Mouse (Mus musculus) kidney, adult 2 months (tissue): ENCODE measurements around the gene Adamts7. TPM values are rescaled to one million over a fixed set of nuclear protein-coding genes. Genes with fewer than 3 reads are reported as not detected.

Source experiments
- DNase-seq: peaks from one replicate; pipeline ENCODE4 v3.0.0; 2021
- H3K27ac ChIP-seq: fragments of 200-500 bp; 2 replicates; pipeline ENCODE4 v1.5.1; 2012; ENCODE audit warnings: low read depth, low read length, control low read depth, inconsistent platforms; ENCODE audit not compliant: insufficient read depth
- H3K27me3 ChIP-seq: fragments of 200-500 bp; replicated peaks from 2 replicates; pipeline ENCODE4 v1.6.1; 2012; ENCODE audit warnings: mild to moderate bottlenecking, moderate library complexity, low read length, inconsistent platforms; ENCODE audit not compliant: control insufficient read depth, insufficient read depth
- H3K36me3 ChIP-seq: fragments of 200-500 bp; 2 replicates; pipeline ENCODE4 v1.6.1; 2012; ENCODE audit warnings: mild to moderate bottlenecking, moderate library complexity, low read length, inconsistent platforms; ENCODE audit not compliant: control insufficient read depth, insufficient read depth
- H3K4me1 ChIP-seq: fragments of 200-500 bp; 2 replicates; pipeline ENCODE4 v1.6.1; 2011; ENCODE audit warnings: low read length; ENCODE audit not compliant: control insufficient read depth, insufficient read depth
- H3K4me3 ChIP-seq: fragments of 200-500 bp; 2 replicates; pipeline ENCODE4 v1.5.1; 2011; ENCODE audit warnings: mild to moderate bottlenecking, low read depth, low read length, control low read depth; ENCODE audit not compliant: insufficient read depth
- CTCF ChIP-seq: fragments of 200-500 bp; conservative IDR thresholded peaks from 2 replicates; pipeline ENCODE4 v1.5.1; 2011; ENCODE audit warnings: low read depth, mild to moderate bottlenecking, control low read depth, low read length, moderate library complexity, mixed read lengths; ENCODE audit not compliant: insufficient read depth, insufficient read length
- POLR2A ChIP-seq: fragments of 200-500 bp; IDR thresholded peaks from one replicate; pipeline ENCODE4 v1.6.1; 2011; ENCODE audit warnings: low read depth, low read length, control low read depth
- WGBS: fragments of 180-500 bp; shearing (Covaris S2); methylation state at CpG from one replicate; pipeline ENCODE4 v1.1.7; 2018; 5-methylcytosine and 5-hydroxymethylcytosine counted together
- polyA plus RNA-seq: library from polyadenylated mRNA; depleted of rRNA; stranded (reverse); fragments of >200 nt; gene quantifications from 2 replicates; pipeline ENCODE4 v1.2.3, GENCODE M21; 2012

Adamts7 gene
- polyA plus RNA-seq, 1 experiment, result 9.4 TPM

GRCm38 (mm10) chr9:90122246-90122740, 40.6 kb upstream of the Adamts7 start:
- TF ChIP-seq POLR2A, result no peak
- TF ChIP-seq CTCF, result no peak
- 82% methylated on average over 4 of the region's 4 CpGs for whole genome bisulfite sequencing
- Histone ChIP-seq H3K27me3 (no peaks in the 10 kb centered on the region), H3K36me3 (no peaks in the 10 kb centered on the region), H3K4me1 (no peaks in the 10 kb centered on the region), H3K4me3 (no peak overlapping the region), H3K27ac (no peak overlapping the region)
- DNase-seq, result no peak

GRCm38 (mm10) chr9:90124156-90124872, 38.6 kb upstream of the Adamts7 start:
- DNase-seq, result no peak
- Histone ChIP-seq H3K27me3 (no peaks in the 10 kb centered on the region), H3K4me3 (no peak overlapping the region), H3K4me1 (no peaks in the 10 kb centered on the region), H3K36me3 (no peaks in the 10 kb centered on the region), H3K27ac (peak overlapping the region; percentile 55; the same call in 1 of the 2 replicates)
- TF ChIP-seq POLR2A (no peak), CTCF (no peak)
- WGBS, result 58% methylated on average over 11 of the region's 11 CpGs

DNA sequence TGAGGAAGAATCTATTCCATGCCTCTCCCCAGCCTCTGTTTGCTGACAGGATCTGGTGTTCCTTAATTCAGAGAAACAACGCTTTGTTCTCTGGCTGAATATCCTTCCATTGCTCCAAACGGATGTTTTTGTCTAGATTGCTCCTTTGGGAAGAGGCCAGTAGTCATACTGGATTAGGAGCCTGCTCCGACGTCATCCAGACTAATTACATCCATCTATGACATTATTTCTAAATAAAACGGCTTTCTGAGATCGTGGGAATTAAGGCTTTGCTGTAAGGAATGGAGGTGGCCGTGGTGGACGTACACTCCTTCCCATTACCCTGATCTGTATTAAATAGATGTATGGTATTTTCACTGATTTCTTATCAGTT, 38.0 kb upstream of the Adamts7 start:
- Histone ChIP-seq H3K4me1 (no peaks in the 10 kb centered on the region), H3K27me3 (no peaks in the 10 kb centered on the region), H3K27ac (peak overlapping the region; percentile 55; the same call in 1 of the 2 replicates), H3K36me3 (no peaks in the 10 kb centered on the region), H3K4me3 (no peak overlapping the region)
- TF ChIP-seq POLR2A, result no peak
- no peak for TF ChIP-seq CTCF
- WGBS, result 51% methylated on average over 8 of the region's 8 CpGs
- peak; percentile 38 for DNase-seq

DNA sequence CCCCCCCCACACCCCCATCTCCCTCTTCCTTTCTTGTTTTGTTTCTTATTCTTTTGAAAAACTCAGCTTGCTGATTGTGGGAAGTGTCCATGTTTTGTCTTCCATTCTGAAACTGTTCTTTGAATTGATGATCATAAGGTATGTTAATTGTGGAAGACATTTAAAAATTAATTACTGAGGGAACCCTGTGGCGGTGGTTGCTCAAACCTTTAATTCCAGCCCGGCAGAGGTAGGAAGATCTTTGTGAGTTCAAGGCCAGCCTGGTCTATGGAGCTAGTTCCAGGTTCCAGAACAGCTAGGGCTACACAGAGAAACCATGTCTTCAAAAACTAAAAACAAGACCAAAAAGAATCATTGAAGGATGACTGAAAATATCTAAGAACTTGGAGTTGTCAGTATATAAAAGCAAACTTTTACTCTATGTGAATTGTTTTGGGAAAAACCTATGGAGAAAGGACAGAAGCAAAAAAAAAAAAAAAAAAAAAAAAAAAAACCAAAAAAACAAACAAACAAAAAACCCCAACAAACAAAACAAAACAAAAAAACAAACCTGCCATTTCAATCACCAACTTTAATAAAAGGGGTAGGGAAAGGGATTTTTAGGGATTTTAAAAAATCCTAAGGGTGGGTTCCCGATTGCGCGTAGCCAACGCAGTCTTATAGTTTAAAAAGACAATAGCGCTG, 37.3 kb upstream of the Adamts7 start:
- no peak overlapping the region for H3K4me3 ChIP-seq

DNA sequence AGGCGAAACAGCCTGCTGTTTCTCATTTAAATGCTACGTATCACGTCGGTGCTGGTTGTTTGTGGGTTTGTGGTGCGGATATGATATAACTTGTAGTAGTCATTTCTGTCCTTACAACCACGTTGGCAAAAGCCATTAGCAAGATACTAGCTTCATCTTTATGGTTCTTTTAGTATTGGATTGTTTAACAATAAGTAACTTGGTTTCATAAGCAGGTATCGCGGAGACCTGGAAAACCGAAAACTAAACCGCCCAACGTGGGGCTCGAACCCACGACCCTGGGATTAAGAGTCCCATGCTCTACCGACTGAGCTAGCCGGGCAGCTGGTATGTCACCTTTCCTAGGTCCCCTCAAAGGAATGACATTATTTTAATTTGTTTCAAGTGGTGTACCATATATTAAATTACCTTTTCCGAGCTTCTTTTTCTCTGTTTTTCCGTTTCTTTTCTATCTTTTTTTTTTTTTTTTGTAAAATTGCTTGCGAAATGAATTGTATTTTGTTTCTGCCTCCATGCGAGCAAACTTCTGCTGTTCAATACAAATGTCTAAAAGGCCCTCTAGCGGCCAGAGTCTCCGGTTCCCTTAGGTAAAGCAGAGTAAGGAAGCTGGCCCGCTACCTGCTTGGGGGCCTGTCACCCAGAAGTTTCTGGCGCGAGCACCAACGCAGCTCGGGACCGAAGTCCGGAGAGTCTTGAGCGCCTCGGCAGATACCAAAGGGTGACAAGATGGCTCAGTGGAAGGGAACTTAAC, 36.4 kb upstream of the Adamts7 start:
- TF ChIP-seq POLR2A (no peak), CTCF (peak; percentile 55)
- Histone ChIP-seq H3K4me3 (peak overlapping the region; percentile 33; the same call in 1 of the 2 replicates), H3K4me1 (no peaks in the 10 kb centered on the region), H3K27me3 (no peaks in the 10 kb centered on the region), H3K36me3 (no peaks in the 10 kb centered on the region), H3K27ac (no peak overlapping the region)
- DNase-seq, result peak; percentile 93
- WGBS, result 2% methylated on average over 30 of the region's 30 CpGs

More for the DNA sequence above, 37.3 kb upstream of the Adamts7 start:
- Histone ChIP-seq H3K4me1 (no peaks in the 10 kb centered on the region), H3K27me3 (no peaks in the 10 kb centered on the region), H3K36me3 (no peaks in the 10 kb centered on the region), H3K27ac (no peak overlapping the region)
- TF ChIP-seq CTCF (no peak), POLR2A (no peak)
- 41% methylated on average over 7 of the region's 7 CpGs for WGBS
- no peak for DNase-seq

DNA sequence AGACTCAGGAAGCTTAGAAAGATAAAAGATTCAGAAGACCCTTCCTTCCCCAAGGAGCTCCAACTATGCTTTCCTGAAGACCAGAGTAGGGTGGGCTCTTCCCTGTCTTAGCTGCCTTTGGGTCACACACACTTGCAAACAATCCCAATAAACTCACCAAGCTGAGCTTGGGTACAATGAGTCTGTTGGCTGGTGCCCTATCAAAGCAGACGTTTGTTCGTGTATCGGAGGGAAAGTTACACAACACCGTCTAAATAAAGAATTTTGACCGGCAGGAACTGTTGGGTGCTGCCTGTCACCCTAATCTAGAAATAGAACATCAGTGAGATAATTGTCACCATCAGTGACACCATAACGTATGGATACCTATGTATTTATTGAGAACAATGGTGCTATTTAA, 35.7 kb upstream of the Adamts7 start:
- TF ChIP-seq CTCF (no peak), POLR2A (no peak)
- no peak overlapping the region for H3K4me3 ChIP-seq
- WGBS, result 85% methylated on average over 6 of the region's 6 CpGs
- H3K4me1 ChIP-seq, result no peaks in the 10 kb centered on the region
- H3K27me3 ChIP-seq, result no peaks in the 10 kb centered on the region
- no peaks in the 10 kb centered on the region for H3K36me3 ChIP-seq
- no peak for DNase-seq
- H3K27ac ChIP-seq, result no peak overlapping the region
